Mouse (Mus musculus): ENCODE data around the gene A430078G23Rik.

A430078G23Rik gene

DNA sequence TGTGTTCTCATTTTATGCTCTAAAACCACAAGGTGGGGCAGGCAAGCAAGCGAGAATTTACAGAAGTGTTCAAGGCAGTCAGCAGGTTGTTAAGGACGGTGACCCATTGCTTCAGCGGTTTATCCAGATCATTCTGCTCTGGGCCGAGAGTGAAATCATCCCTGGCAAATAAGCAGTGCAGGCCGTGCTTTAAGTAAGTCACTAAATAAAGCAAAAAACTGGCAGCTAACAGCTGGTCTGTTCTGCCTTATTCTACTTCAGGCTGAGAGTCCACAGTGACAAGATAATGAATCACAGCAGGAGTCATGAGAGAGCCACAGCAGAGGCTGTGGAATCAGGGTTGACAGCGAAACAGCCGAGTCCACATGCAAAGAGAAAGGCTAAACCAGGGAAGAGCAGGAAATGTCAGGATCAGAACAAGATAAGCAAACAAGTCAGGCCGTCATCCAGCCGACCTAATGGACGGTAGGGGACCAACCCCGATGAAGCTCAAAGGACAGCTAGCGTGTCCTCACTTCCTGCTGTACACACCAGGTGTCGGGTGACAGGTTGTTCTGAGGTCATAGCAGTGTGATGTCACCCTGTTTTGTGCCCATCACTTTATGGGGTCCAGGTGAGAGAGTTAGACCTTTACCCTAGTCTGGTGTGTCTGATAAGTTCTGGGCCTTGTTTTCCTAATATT is 4.9 kb upstream of the A430078G23Rik start:
- DNase-seq (ENCODE audit: low spot score in 2 of 2): no peak

DNA sequence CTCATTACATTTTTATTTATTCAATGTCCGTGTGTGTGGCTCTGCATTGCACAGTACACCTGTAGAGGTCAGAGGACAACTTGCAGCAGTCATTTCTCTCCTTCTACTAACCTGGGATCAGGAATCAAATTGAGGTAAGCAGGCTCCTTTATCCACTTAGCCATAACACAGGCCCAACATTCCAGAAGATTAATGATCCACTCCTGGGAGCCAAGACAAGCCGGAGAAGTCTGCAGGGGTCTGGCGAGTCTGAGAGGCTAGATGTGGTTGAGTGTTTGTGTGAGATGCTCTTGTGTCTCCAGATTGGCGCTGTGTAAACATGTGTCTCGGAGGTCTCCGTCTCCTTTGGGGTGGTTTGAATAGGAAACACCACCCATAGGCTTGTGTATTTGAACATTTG is 2.5 kb upstream of the A430078G23Rik start:
- DNase-seq (ENCODE audit: low spot score in 2 of 2): no peak

DNA sequence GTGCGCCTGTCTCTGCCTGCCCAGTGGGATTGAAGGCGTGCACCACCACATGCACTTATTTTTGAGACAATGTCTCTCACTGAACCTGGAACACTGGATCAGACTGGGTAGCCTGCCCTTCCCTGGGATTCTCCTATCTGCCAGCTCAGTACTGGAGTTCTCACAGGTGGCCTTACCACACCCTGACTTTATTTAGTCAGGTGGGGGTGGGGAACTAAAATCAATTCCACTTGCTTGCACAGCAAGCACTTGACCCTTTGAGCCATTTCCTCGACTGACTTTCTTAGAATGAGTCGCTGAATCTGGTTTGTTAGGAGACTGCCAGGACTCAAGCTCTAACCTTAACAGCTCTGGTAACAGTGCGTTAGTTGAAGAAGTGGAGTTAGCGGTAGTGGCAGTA is 500 bp upstream of the A430078G23Rik start:
- DNase-seq (ENCODE audit: low spot score in 2 of 2): peak; percentile 11 to 22

DNA sequence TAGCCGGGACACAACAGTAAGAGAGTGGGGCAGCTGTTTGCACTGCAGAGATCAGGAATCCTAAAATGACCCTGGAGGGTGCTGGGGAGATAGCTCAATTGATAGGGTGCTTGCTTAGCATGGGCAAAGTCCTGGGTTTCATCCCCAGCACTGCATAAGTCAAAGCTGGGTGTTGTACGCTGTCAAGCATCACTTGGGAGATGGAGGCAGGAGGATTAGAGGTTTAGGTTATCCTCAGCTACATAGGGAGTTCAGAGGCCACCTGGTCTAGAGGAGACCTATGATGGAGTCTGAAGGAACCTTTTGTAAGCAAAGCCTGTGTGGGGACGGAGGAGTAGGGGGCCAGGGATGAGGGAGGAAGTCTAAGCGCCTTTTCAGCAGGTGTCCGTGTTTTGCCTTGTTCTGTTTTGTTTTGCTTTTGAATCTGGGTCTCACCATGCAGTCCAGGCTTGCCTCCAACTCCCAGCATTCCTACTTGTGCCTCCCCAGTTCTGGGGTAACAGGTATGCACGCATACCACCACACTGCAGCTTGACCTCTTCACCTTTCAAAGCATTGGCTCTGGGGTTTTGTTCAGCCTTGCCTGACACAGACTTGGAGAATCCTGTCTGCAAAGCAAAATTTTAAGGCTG is 712 bp downstream of the A430078G23Rik start:
- DNase-seq (ENCODE audit: low spot score in 2 of 2): peak; percentile 22 to 36

DNA sequence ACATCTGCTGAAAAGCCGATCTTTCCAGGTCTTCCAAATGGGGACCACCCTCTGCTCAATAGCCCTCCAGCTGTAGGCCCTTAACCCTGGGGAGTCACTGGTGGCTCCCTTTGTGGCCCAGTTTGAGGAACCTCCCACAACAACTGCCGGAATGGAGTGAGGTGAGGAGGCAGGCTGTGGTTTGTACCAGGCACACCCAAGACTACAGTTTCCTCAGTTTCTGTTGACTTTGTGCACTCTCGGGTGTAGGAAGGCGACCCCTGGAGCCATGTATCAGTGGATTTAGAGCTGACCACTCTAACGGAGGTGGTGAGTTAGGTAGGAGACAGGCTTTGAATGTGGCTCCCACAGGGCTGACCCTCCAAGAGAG is 1.2 kb downstream of the A430078G23Rik start:
- peak; percentile 64 to 74 for DNase-seq (ENCODE audit: low spot score in 2 of 2)

DNA sequence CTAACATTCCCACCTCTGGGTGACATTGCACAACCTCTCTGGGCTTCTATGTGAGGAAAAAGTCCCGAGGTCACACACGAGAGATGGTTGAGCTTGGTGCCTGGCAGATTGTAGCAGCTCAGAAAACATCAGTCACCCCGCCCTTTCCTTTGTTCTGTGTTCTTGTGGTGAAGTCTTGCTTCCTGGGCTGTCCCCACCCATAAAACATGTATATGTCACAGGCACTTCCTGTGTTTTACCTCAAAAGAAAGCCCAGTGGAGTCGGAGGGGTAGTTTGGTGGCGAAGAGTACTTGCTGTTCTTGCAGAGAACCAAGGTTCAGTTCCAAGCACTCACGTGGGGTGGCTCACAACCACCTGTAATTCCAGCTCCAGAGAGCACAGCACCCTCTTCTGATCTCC is 2.4 kb downstream of the A430078G23Rik start:
- peak; percentile 72 to 77 for DNase-seq (ENCODE audit: low spot score in 2 of 2)

DNA sequence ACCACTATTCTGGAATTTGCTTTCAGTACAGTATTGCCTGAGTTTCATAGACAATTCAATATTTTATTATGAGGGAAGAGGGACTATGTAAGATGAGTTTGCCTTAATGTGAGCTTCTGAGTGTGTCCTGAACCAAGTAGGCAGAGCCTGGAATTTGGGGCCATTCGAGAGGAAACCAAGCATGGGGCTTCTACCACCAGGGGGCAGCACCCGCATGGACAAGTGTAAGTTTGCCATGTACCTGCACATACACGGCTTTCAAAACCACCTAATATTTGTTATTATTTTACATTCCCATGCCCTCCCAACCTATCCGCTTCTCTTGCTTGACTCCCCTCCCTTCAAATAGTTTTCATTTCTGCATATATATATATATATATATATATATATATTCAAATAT is 4.8 kb downstream of the A430078G23Rik start:
- DNase-seq (ENCODE audit: low spot score in 2 of 2): peak; percentile 60 to 85

DNA sequence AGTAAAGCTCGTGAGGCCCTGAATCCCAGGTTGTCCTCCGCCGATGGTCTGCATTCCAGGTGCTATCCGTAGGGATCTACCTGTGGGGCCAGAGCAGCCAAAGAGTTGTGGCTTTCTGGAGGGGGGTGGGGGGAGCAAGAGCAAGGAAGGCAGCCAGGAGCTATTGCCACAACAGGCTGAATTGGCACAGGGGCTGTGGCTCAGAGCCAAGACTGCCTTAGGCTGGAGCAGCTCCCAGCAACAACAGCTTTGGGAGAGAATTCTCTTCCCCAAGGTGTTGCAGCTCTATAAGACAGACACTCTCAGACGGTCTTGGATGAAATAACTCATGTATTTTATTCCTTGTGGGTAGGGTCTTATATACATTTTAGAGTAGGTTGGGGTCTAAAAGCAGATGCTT is 13.9 kb downstream of the A430078G23Rik start:
- DNase-seq (ENCODE audit: low spot score in 2 of 2): no peak

DNA sequence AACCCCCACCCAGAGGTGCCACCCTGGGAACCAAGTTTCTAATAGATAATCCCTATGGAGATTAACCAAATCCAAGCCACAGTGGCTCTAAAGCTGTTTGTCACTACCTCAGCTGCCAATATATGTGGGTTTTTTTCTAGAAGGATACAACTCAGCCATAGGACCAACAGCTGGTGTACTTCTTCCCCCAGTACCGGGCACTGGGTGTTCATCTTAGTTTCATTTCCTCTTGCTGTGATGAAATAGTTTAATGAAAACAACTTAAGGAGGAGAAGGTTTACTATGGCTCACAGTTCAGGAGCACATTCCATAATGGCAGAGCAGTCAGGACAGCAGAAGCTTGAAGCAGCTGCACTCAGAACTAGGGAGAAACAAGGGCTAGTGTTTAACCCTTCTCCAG is 14.9 kb downstream of the A430078G23Rik start:
- DNase-seq (ENCODE audit: low spot score in 2 of 2): no peak

DNA sequence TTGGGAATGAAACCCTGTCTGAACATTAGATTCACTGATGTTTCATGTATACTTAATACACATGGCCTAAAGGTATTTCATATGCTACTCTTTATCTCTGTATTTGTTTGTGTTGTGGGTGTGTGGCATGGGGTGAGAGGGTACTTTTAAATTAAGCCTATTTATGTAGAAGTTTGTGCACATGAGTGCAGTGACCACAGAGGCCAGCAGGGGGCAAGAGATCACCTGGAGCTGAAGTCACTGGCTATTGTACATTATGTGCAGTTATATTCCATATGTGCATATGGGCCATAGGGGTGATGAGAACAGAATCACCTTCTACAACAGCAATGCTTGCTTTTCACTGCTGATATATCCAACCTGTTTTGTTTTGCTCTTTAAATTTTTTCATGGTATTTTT is 22.5 kb downstream of the A430078G23Rik start:
- DNase-seq (ENCODE audit: low spot score in 2 of 2): peak in 1 of 2 experiments; percentile 14

DNA sequence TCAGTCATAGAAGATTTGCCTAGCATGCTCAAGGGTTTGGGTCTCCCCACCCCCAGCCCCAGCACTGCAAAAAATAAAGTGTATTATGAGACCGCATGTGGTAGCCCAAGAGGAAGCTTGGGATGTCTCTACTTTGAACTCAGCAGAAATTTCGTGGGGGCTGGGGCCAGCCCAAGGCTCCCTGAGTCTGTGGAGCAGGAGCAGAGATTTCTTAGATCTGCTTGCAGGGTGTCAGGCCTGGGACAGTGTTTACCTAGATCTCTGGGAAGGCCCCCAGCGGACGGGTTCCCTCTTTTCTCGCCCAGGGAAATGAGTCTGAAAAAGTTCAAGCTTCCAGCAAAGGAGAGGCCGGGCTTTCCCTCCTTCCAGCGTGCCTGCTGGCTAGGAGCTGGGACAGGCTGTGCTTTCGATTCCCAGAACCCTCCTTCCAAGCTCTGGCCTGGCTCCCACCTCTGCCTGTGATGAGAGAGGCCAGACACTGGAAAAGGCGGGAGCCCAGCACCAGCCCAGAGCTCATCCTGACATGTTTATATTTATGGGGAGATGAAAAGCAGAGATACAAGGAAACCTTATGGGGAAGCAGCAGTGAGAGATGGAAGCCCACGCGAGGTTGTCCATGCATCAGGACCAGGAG is 23.5 kb downstream of the A430078G23Rik start:
- DNase-seq (ENCODE audit: low spot score in 2 of 2): no peak

DNA sequence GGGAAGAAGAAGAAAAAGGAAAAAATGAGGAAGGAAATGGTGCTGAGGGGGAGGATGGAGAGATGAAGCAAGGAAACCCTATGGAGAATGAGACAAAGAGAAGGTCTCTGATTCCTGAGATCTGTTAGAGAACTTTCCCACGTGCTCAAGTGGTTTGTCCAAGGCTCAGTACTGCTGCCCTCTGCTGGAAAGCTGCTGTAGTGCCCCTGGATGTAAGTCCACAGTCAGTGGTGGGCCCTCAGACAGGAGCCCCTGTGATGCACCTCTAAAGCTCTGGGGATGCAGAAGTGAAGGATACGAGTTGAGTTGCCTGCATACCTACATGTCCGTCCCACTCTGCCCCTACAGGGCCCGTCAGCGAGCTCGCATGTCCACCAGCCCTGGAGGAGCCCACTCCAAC is 34.1 kb downstream of the A430078G23Rik start:
- DNase-seq (ENCODE audit: low spot score in 2 of 2): peak; percentile 38 to 72

DNA sequence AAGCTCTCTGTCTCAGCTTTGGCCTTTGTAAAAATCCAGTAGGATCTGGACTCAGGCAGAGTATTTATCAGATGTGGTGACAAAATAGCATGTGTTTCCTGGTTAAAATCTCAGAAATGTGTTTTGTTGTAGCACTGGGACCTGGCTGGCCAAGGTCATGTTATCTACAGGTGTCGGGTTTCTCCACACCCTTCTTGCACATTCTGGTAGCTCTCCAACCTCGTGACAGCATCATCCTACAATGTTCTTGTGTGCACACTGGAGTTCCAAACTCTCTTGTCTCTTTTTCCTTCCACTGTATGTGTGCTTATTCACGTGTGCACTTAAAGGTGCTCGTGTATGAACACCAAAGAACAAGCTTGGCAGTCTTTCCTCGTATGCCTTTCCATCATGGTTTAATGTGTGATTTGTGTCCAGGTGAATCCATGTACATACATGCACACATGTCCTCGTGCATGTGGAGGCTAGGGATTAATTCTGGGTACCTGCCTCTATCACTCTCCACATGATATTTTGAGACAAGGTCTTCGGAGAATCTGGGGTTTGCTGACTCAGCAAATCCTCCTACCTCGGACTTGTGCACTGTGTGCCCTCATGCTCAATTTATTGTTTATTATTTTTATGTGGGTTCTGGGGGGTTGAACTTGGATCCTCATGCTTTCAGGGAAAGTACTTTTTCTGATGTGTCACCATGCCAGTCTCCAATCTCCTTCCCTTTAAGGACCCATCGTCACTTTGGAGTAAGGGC is 35.5 kb downstream of the A430078G23Rik start:
- no peak for DNase-seq (ENCODE audit: low spot score in 2 of 2)

DNA sequence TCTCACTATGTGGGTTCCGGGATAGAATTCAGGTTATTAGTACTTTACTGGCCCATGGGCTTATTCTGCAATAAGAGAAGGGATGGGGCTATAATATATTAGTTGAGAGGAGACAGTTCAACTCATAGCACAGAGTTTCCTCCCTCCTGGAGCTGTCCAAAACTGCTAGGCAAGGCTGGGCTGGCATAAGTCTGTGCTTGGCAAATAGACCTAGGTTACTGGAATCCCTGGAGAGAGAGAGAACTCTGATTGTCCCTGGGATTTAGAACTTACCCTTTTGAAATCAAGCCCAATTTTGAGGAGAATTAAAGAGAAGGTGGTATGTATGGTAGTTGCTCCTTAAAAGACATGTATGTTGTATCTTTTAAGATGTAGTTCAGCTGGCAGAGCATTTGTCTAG is 36.3 kb downstream of the A430078G23Rik start:
- DNase-seq (ENCODE audit: low spot score in 2 of 2): no peak

DNA sequence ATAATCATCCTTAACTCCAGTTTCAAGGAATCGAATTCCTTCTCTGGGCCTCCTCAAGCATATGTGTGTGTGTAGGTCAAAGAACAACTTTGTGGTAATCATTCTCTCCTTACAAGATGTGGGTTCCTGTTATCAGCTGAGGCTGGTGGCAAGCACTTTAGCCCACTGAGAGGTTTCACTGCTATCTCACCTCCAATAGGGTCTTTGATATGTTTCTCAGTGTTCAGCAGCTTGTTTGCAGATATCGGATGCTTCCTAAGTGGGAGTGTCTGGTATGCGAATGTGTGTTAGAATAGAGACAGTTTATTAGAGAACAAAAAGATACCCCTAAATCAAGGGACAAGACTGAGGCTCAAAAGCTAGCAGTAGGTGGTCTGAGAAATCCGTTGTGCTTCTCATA is 39.1 kb downstream of the A430078G23Rik start:
- no peak for DNase-seq (ENCODE audit: low spot score in 2 of 2)

DNA sequence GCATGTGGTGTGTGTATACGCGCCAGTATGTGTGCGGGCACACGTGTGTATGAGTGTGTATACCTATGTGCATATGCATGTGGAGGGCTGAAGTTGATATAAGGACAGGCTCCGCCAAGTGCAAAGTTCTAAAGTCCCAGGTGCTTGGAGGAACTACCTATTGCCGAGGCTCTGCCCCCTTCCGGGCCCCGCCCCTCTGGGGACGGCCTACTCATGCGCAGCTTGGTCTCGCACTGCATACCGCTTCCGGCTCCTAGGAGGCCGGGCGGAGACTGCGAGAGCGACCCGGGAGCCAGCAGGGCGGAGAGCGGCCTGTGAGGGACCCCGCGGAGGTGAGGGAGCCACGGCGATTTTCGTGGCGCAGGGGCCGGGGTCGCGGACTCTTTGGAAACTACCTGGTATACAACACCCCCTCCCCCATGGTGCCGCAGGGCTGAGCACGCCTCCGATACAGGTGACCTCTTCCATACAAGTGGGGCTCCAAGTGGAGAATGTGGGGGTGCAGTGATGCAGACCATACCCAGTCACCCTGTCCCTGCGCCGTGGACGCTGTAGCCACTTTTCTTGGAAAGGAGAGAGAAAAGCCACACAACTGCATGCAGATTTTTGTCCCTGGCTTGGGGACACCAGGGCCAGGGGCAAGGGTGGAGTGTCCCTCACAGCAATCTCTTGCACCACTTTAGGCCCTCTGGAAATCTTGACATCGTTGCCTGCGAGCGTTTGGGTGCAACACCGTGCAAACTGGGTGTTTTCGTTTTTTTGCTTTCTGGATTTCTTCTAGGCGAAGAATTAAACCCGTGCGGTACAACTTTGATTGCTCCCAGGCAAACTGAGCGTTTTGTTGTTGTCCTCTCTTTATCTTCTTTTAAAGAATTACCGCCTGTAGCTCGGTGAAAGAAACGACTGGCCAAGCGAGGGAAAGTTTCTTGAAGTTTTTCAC is 39.8 kb downstream of the A430078G23Rik start, which contains the start of gene Arhgef18:
TSS of gene Arhgef18 (plus strand) at position 236 of the 940 bp plus-strand sequence.
- DNase-seq (ENCODE audit: low spot score in 2 of 2): peak; percentile 48 to 62

DNA sequence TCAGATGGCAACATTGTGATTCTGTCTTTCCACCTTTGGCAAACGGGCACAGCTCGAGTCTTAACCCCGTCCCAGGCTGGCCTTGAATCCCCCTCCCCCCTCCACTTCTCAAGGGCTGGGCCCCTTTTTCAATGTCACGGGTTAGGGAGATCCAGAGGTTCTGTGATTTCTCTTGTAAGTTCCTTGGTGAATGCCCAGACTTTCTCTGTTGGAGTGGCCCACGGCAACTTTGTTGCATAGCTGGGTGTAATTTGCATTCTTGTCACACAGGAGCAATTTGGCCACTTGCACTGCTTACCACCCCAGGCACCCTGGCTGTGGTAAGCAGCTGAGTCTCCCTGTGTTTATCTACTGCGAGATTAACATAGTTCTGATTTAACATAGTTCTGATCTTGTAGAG is 41.4 kb downstream of the A430078G23Rik start:
- no peak for DNase-seq (ENCODE audit: low spot score in 2 of 2)

DNA sequence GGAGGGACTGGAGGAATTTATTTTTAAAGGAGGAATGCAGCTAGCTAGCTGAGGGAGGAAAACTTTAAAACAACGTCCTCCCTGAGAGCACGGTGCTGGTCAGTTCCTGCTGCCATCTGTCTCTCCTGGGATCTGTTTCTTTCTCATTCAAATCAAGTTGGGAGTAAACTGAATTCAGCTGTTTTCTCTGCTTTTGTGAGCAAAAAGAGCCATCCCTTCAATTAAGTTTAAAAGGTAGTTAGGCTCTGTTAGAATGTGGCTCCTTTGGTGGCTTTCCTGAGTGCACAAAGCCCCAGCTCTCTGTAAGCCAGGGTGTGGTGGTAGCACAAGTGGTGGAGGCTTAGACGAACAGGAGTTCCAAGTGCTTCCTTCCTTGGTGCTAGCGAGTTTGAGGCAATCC is 42.0 kb downstream of the A430078G23Rik start:
- no peak for DNase-seq (ENCODE audit: low spot score in 2 of 2)

DNA sequence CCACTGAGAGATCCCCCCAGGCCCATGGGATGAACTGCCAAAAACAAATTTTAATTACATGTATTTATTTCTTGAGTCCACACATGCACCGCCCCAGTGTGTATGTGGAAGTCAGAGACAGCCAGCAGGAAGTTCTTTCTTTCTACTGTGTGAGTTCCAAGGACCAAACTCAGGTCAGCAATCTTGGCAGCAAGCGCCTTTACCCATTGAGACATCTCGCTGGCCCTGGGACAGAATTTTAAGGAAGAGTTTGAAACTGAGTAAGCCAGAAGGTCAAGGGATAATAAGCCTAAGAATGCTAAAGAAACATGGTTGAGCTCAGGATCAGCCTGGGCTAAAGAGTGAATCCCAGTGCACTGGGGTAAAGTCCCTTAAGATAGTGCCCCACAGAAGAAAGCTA is 44.4 kb downstream of the A430078G23Rik start:
- no peak for DNase-seq (ENCODE audit: low spot score in 2 of 2)

DNA sequence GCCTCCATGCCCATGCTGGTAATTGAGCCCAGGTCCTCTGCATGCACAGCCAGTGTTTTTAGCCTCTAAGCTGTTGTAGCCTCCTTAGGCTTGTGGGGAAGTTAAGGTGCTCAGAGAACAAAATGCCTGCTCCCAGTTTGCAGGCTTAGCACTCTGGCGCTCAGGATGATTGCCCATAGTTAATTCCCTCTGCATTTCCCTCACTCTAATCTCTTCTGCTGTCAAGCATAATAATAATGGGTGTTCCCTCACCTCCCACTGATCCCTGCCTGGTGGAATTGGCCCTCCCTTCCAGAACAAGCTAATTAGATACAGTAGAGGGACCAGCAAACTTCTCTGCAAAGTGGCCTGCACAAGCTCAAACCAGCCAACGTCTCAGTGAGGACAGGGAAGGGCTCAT is 47.3 kb downstream of the A430078G23Rik start:
- no peak for DNase-seq (ENCODE audit: low spot score in 2 of 2)

DNA sequence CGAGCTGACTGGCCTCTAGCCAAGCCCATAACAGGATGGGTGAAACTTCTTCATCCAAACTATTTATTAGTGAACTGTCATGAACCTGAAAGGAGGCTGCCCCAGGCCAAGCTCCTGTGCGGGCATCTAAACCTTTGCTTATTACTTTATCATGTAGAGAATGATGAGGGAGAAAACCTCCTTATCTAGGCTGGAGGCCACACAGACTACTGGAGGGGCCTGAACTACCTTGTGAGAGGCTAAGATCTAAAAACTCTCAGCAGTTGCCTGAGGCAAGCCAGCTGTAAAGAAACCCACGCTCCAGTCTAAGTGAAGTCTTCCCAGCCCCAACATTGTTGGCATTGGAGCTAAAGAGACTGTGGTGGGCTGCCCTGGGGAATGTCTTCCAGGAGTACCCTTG is 54.2 kb downstream of the A430078G23Rik start:
- DNase-seq (ENCODE audit: low spot score in 2 of 2): no peak

All from thymus, postnatal 10 days (tissue).